Mouse (Mus musculus) limb, embryonic 14.5 days (tissue): ENCODE measurements around the gene Gmds. TPM values are rescaled to one million over a fixed set of nuclear protein-coding genes. Genes with fewer than 3 reads are reported as not detected.

Source experiments
- ATAC-seq: fragments of 200-750 bp; cut with Nextera tagmentation; 2 replicates; pipeline ENCODE4 v1.8.0; 2017; ENCODE audit warnings: low read depth, moderate number of reproducible peaks, moderate TSS enrichment; ENCODE audit not compliant: low FRiP score
- DNase-seq: peaks from one replicate; pipeline ENCODE4 v3.0.0-alpha.2; 2015; ENCODE audit warnings: low spot score
- H3K27ac ChIP-seq: fragments of 300-500 bp; sonication (generic); replicated peaks from 2 replicates; pipeline ENCODE4 v1.5.1; 2014; ENCODE audit warnings: low read depth, mild to moderate bottlenecking, low read length, moderate library complexity, mixed read lengths
- H3K27me3 ChIP-seq: fragments of 300-500 bp; sonication (generic); 2 replicates; pipeline ENCODE4 v1.6.1; 2014; ENCODE audit warnings: low read length, mixed read lengths; ENCODE audit not compliant: control insufficient read depth, insufficient read depth
- H3K36me3 ChIP-seq: fragments of 300-500 bp; sonication (generic); 2 replicates; pipeline ENCODE4 v1.6.1; 2014; ENCODE audit warnings: mild to moderate bottlenecking, low read length, moderate library complexity, mixed read lengths; ENCODE audit not compliant: control insufficient read depth, insufficient read depth
- H3K4me1 ChIP-seq: fragments of 300-500 bp; sonication (generic); 2 replicates; pipeline ENCODE4 v1.6.1; 2014; ENCODE audit warnings: antibody characterized with exemption, low read length, mixed read lengths; ENCODE audit not compliant: control insufficient read depth, insufficient read depth
- H3K4me2 ChIP-seq: fragments of 300-500 bp; sonication (generic); replicated peaks from 2 replicates; pipeline ENCODE4 v1.6.1; 2014; ENCODE audit warnings: low read depth, mild to moderate bottlenecking, low read length, moderate library complexity; ENCODE audit not compliant: severe bottlenecking
- H3K4me3 ChIP-seq: fragments of 300-500 bp; sonication (generic); replicated peaks from 2 replicates; pipeline ENCODE4 v1.5.1; 2014; ENCODE audit warnings: low read length
- H3K9ac ChIP-seq: fragments of 300-500 bp; sonication (generic); 2 replicates; pipeline ENCODE4 v1.6.1; 2014; ENCODE audit warnings: mild to moderate bottlenecking, low read depth, low read length, moderate library complexity; ENCODE audit not compliant: severe bottlenecking
- H3K9me3 ChIP-seq: fragments of 300-500 bp; sonication (generic); 2 replicates; pipeline ENCODE4 v1.6.1; 2016; ENCODE audit warnings: low read length; ENCODE audit not compliant: control insufficient read depth
- POLR2A ChIP-seq: fragments of 200-500 bp; IDR thresholded peaks from 2 replicates; pipeline ENCODE4 v1.8.0; 2012; ENCODE audit warnings: inconsistent platforms, mild to moderate bottlenecking, moderate library complexity, borderline replicate concordance; ENCODE audit not compliant: insufficient read depth, insufficient read length; ENCODE audit errors: extremely low read depth
- WGBS: fragments of 180-500 bp; shearing (Covaris S2); extraction: QIAGEN DNeasy Blood & Tissue Kit; methylation state at CpG from one replicate; pipeline ENCODE4 v1.1.7; 2014; 5-methylcytosine and 5-hydroxymethylcytosine counted together
- polyA plus RNA-seq, 2 experiments: library from polyadenylated mRNA; depleted of rRNA in 1 of 2; stranded (reverse) in 1 of 2; unstranded in 1 of 2; fragments of >200 nt; fragmentation: Nextera tagmentation in 1 of 2; extraction: Ambion mirVana in 1 of 2; gene quantifications; 2 replicates each; pipeline versions ENCODE4 v1.2.1 to v1.2.3; 2012 to 2014

Gmds gene
- polyA plus RNA-seq, 2 experiments: 31.6 to 39.9 TPM

DNA sequence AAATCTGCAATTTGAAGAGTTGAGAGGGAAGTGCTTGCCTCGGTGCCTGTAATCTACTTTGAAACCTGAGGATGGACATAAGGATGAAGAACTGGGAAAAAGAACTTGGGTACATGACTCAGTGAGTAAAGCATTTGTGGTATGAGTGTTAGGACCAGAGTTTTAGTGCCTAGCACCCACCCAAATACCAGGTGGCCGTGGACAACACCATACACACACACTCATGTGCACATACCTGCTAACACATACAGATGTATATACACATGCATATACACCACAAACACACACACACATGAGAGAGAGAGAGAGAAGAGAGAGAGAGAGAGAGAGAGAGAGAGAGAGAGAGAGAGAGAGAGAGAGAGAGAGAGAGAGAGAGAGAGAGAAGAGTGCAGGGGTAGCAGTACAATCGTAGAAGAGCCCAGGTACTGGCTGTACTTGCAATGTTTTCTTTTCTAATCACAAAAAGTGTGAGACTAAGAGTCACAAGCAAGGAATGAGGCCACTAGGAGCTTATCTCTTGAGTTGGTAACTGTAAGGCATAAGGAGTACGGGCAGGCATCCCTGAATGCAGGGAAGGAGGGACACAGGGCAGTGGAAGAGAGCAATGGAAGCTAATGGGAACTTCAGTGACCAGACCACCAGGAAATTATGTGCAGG, 33.5 kb upstream of the Gmds start:
- ATAC-seq (no peak), DNase-seq (no peak)
- no peaks in the 10 kb centered on the region for H3K27me3 ChIP-seq
- no peak overlapping the region for H3K9ac ChIP-seq
- no peaks in the 10 kb centered on the region for H3K36me3 ChIP-seq
- 0 out of 2 replicates have a peak, but pooled peaks cover 7% of the 10 kb centered on the region for H3K9me3 ChIP-seq
- no peak overlapping the region for H3K4me2 ChIP-seq
- no peaks in the 10 kb centered on the region for H3K4me1 ChIP-seq
- H3K4me3 ChIP-seq: no peak overlapping the region
- 82% methylated on average over 4 of the region's 4 CpGs for WGBS
- H3K27ac ChIP-seq: no peak overlapping the region
- no peak for TF ChIP-seq POLR2A

DNA sequence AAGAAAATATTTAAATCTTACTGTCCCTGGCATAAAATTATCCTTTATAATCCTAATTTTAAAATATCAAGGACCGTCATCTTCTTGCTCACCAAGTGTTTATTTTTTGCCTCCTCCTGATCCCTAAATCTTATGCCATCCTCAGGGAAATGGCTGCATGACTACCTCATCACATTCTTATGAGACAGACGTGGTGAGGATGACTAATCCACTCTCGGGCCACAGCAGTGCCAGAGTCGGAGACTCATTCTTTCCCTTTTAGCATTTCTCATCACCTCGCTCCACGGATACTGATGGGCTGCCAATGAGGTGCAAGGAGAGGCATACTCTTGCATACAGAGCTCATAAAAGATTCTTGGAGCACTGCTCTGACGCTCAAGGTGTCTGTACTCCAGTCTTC, 32.2 kb upstream of the Gmds start:
- no peak for TF ChIP-seq POLR2A
- 0 out of 2 replicates have a peak, but pooled peaks cover 4% of the 10 kb centered on the region for H3K9me3 ChIP-seq
- DNase-seq (peak; percentile 17), ATAC-seq (no peak)
- H3K4me3 ChIP-seq: no peak overlapping the region
- H3K36me3 ChIP-seq: no peaks in the 10 kb centered on the region
- 74% methylated on average over 7 of the region's 7 CpGs for WGBS
- no peaks in the 10 kb centered on the region for H3K27me3 ChIP-seq
- no peak overlapping the region for H3K27ac ChIP-seq
- H3K4me2 ChIP-seq: no peak overlapping the region
- no peaks in the 10 kb centered on the region for H3K4me1 ChIP-seq
- no peak overlapping the region for H3K9ac ChIP-seq

DNA sequence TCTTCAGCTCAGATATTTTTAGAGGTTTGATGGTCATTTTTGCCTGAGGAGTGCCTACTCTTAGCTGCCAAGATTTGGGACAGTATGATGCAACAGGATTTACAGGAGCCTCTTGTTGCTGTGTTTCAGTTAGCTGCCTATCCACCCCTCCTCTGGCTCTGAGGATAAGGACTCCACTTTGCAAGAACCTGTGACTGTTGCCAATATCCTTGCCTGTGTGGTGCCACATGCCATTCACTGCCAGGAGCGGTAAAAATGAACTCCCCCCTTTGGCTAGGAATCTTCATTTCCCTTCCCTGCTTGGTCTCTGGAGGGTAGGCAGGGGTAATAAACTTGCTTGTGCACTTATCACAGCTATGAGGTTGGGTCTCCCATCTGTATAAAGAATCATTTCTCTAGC, 31.6 kb upstream of the Gmds start:
- no peaks in the 10 kb centered on the region for H3K4me1 ChIP-seq
- no peak overlapping the region for H3K27ac ChIP-seq
- no peaks in the 10 kb centered on the region for H3K27me3 ChIP-seq
- H3K9ac ChIP-seq: no peak overlapping the region
- H3K36me3 ChIP-seq: no peaks in the 10 kb centered on the region
- TF ChIP-seq POLR2A: no peak
- H3K4me2 ChIP-seq: no peak overlapping the region
- no peaks in the 10 kb centered on the region for H3K9me3 ChIP-seq
- no peak for ATAC-seq
- 73% methylated on average over 1 of the region's 1 CpGs for WGBS
- H3K4me3 ChIP-seq: no peak overlapping the region
- DNase-seq: no peak

DNA sequence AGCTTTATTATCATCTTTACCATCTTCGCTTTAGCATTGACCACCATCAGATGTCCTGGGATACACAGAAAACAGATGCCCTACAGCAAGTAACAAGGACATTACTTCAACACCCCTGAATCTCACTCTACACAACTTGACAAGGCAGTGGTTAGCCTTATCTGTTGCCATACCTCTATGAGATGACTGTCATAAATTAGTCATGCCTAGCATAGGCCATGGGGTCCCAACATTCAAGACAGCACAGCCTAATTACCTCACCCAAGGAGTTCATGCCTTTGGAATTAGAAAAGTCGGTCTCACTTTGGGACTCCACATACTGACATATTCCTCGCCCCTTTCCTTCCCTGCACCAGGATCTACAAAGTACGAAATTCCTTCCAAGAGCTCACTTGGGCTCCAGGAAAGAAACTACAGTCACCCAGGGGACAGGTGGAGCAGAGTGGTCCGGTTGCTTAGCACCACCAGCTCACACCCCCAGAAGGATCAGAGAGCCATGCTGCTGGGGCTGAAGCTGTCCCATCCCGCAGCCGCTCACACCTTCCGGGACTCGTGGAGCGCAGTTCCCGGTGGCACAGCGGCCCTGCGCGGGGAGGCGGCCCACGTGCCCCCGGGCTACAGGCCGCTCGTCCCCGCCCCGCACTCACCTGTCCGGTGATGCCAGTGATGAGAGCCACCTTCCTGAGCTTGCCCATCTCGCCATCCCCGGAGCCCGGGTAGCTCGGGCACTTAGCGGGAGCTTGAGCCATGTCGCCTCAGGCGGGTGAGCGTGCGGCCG, 616 bp downstream of the Gmds start:
- no peaks in the 10 kb centered on the region for H3K27me3 ChIP-seq
- TF ChIP-seq POLR2A: no peak
- no peaks in the 10 kb centered on the region for H3K9me3 ChIP-seq
- 0 out of 2 replicates have a peak overlapping the region, but pooled peaks have one; percentile 6 for H3K27ac ChIP-seq
- H3K4me3 ChIP-seq: peak overlapping the region; percentile 56
- H3K4me2 ChIP-seq: peak overlapping the region; percentile 66
- WGBS: 5% methylated on average over 26 of the region's 32 CpGs
- ATAC-seq (peak; percentile 44), DNase-seq (no peak)
- H3K4me1 ChIP-seq: no peaks in the 10 kb centered on the region; the same call in 1 of the 2 replicates
- H3K9ac ChIP-seq: peak overlapping the region; percentile 63
- no peaks in the 10 kb centered on the region for H3K36me3 ChIP-seq

DNA sequence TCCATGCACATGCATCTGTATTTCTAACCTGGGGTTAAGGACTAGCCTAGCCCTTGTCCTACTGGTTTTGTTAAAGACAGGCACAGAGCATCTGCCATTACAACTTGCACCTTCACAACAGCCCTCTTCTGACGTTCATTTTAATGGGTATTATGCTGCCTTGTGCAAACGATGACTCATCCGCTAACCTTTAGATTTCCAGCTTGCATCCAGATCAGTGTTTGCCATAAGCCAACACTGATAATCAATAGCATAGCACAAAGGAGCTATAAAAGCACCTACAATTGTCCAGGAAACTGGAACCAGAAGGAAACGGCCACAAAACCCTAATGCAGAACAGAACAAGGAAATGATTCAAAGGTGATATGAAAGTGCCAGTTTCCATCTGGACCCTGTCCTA, 20.2 kb downstream of the Gmds start:
- no peaks in the 10 kb centered on the region; the same call in 1 of the 2 replicates for H3K4me1 ChIP-seq
- no peak for TF ChIP-seq POLR2A
- no peaks in the 10 kb centered on the region for H3K9me3 ChIP-seq
- no peak overlapping the region for H3K4me3 ChIP-seq
- no peak overlapping the region for H3K4me2 ChIP-seq
- H3K27ac ChIP-seq: no peak overlapping the region
- no peak overlapping the region for H3K9ac ChIP-seq
- H3K36me3 ChIP-seq: no peaks in the 10 kb centered on the region
- 37% methylated on average over 4 of the region's 4 CpGs for WGBS
- H3K27me3 ChIP-seq: no peaks in the 10 kb centered on the region
- ATAC-seq (no peak), DNase-seq (no peak)
